Mouse (Mus musculus) urinary bladder, postnatal 0 days (tissue): ENCODE measurements around the gene Pitpnm2. TPM values are rescaled to one million over a fixed set of nuclear protein-coding genes. Genes with fewer than 3 reads are reported as not detected.

ENCODE experiments used
- polyA plus RNA-seq: library from polyadenylated mRNA; unstranded; fragments of >200 nt; fragmentation: Nextera tagmentation; extraction: Ambion mirVana; gene quantifications from 2 replicates; pipeline ENCODE4 v1.2.1, GENCODE M21; 2015

Gene Pitpnm2
- 1.8 and 2.0 TPM in 2 replicates for polyA plus RNA-seq

GRCm38 (mm10) chr5:124249614-124250591 lies at the start of gene Pitpnm2:
Gene Pitpnm2 (minus strand): TSS chr5:124249760.

GRCm38 (mm10) chr5:124115990-124116845 lies 133.3 kb downstream of the Pitpnm2 start, which contains the start of gene Arl6ip4:
Gene Arl6ip4 (plus strand): TSS chr5:124116089.

GRCm38 (mm10) chr5:124111742-124112497 lies 137.6 kb downstream of the Pitpnm2 start, which contains the start of gene Ogfod2:
Gene Ogfod2 (plus strand): TSS chr5:124112297.

DNA sequence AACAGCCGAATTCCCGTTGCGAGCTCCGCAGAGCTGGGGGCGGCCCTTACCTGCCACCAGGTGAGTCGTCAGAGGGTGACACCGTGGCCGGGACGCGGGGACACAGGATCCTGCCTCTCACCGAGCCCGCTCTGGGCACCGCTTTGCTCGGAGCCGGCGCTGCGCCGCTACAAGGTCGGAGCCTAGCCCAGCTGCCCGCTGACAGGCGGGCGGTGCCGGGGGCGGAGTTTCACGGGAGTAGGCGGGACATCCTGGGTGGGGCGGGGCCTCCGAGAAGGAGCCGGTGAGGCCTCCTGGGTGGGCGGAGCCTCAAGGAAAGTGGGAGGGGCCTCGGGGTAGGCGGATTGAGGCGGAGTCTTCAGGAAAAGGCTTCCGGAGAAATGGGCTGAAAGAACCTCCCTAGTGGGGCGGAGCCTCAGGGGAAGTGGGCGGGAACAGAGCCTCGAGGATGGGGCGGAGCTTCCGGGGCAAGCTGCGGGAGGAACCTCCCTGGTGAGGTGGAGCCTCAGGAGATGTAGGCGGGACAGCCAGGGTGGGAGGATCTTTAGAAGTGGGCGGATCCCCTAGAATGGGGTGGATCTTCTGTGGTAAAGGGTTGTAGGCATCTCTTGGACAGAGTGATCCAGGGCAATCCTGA lies 153.8 kb downstream of the Pitpnm2 start, which contains the start of gene Abcb9:
Gene Abcb9 (minus strand): TSS at position 203 of the 637 bp plus-strand sequence.

Other genes starting within 250 kb of the Pitpnm2 start
- gene Vps37b, start 217.5 kb downstream of the Pitpnm2 start, polyA plus RNA-seq = 35.9 and 39.0 TPM in 2 replicates
- 1.5 and 1.6 TPM in 2 replicates for gene Abcb9, start 154.0 kb downstream of the Pitpnm2 start, polyA plus RNA-seq
- gene Ogfod2, start 137.5 kb downstream of the Pitpnm2 start, polyA plus RNA-seq = 16.7 and 17.0 TPM in 2 replicates
- 75.0 and 80.1 TPM in 2 replicates for gene Arl6ip4, start 133.7 kb downstream of the Pitpnm2 start, polyA plus RNA-seq
- gene Mphosph9, start 78.2 kb upstream of the Pitpnm2 start, polyA plus RNA-seq = 3.7 and 4.1 TPM in 2 replicates
- gene 2810006K23Rik, start 78.3 kb upstream of the Pitpnm2 start, polyA plus RNA-seq = 6.4 and 6.6 TPM in 2 replicates
- 18.8 and 27.6 TPM in 2 replicates for gene Cdk2ap1, start 113.3 kb upstream of the Pitpnm2 start, polyA plus RNA-seq
- 40.8 and 50.9 TPM in 2 replicates for gene Sbno1, start 176.2 kb upstream of the Pitpnm2 start, polyA plus RNA-seq
- gene Kmt5a, start 190.2 kb upstream of the Pitpnm2 start, polyA plus RNA-seq = 23.8 and 26.4 TPM in 2 replicates
- gene Rilpl2, start 228.6 kb upstream of the Pitpnm2 start, polyA plus RNA-seq = 14.3 and 19.0 TPM in 2 replicates
- gene Snrnp35, start 233.4 kb upstream of the Pitpnm2 start, polyA plus RNA-seq = 9.0 and 9.9 TPM in 2 replicates